Mouse (Mus musculus) ES-E14 (cell line): ENCODE measurements around the gene Kat14. TPM values are rescaled to one million over a fixed set of nuclear protein-coding genes. Genes with fewer than 3 reads are reported as not detected.

ENCODE experiments used
- DNase-seq: peaks from one replicate; pipeline ENCODE4 v3.0.0-alpha.2; 2013; ENCODE audit warnings: low read depth, low spot score
- H3K27ac ChIP-seq: 2 replicates; pipeline ENCODE4 v1.5.1; 2012; ENCODE audit warnings: low read depth, mild to moderate bottlenecking, low read length, moderate library complexity, mixed read lengths; ENCODE audit not compliant: poor library complexity, insufficient read depth, severe bottlenecking
- H3K36me3 ChIP-seq: 2 replicates; pipeline ENCODE4 v1.6.1; 2012; ENCODE audit warnings: mild to moderate bottlenecking, low read length, moderate library complexity, mixed read lengths; ENCODE audit not compliant: control insufficient read depth, poor library complexity, insufficient read depth, severe bottlenecking
- H3K4me1 ChIP-seq, 2 experiments: fragments of 150-350 bp in 1 of 2; sonication (generic) in 1 of 2; 2 replicates each; pipeline ENCODE4 v1.6.1; 2012; ENCODE audit warnings: low read length in 2 of 2, mild to moderate bottlenecking in 1 of 2, mixed read lengths in 1 of 2; ENCODE audit not compliant: control insufficient read depth in 2 of 2, insufficient read depth in 2 of 2, poor library complexity in 1 of 2
- H3K4me3 ChIP-seq, 2 experiments: fragments of 150-350 bp in 1 of 2; sonication (generic) in 1 of 2; 2 replicates each; pipeline ENCODE4 v1.5.1; 2012; ENCODE audit warnings: low read length in 2 of 2, low read depth in 1 of 2, mild to moderate bottlenecking in 1 of 2, mixed read lengths in 1 of 2; ENCODE audit not compliant: insufficient read depth in 1 of 2, poor library complexity in 1 of 2, severe bottlenecking in 1 of 2
- H3K9ac ChIP-seq: 2 replicates; pipeline ENCODE4 v1.6.1; 2012; ENCODE audit warnings: low read depth, mild to moderate bottlenecking, low read length, mixed read lengths; ENCODE audit not compliant: poor library complexity, insufficient read depth, severe bottlenecking
- H3K9me3 ChIP-seq: fragments of 150-350 bp; sonication (generic); 2 replicates; pipeline ENCODE4 v1.6.1; 2012; ENCODE audit warnings: low read depth, mild to moderate bottlenecking, low read length; ENCODE audit not compliant: control insufficient read depth, insufficient read depth
- CHD2 ChIP-seq: IDR thresholded peaks from 2 replicates; pipeline ENCODE4 v1.6.1; 2014; ENCODE audit warnings: mild to moderate bottlenecking, low read depth, low read length, inconsistent platforms
- HCFC1 ChIP-seq: IDR thresholded peaks from 2 replicates; pipeline ENCODE4 v1.6.1; 2012; ENCODE audit warnings: low read length, inconsistent platforms, borderline replicate concordance; ENCODE audit not compliant: insufficient read depth
- MAFK ChIP-seq: IDR thresholded peaks from 2 replicates; pipeline ENCODE4 v1.6.1; 2014; ENCODE audit warnings: mild to moderate bottlenecking, low read depth, low read length, inconsistent platforms; ENCODE audit not compliant: insufficient read depth
- ZC3H11A ChIP-seq: IDR thresholded peaks from 2 replicates; pipeline ENCODE4 v1.6.1; 2012; ENCODE audit warnings: low read depth, mild to moderate bottlenecking, inconsistent platforms, low read length, borderline replicate concordance
- ZNF384 ChIP-seq: IDR thresholded peaks from 2 replicates; pipeline ENCODE4 v1.6.1; 2012; ENCODE audit warnings: low read depth, low read length, inconsistent platforms
- in situ Hi-C, 2 experiments: fragments of 600-800 bp; cut with MboI; formaldehyde crosslinking; loops; one replicate each; pipeline ENCODE4 v1.15.1; 2025; ENCODE audit warnings: low sequenced_read_pairs in 2 of 2, inconsistent platforms in 1 of 2; ENCODE audit not compliant: unreplicated experiment in 2 of 2
- total RNA-seq: library from RNA; depleted of rRNA; stranded (reverse); fragments of 300-350 nt; gene quantifications from 2 replicates; pipeline ENCODE4 v1.2.3, GENCODE M21; 2012

Kat14 gene
- total RNA-seq, 1 experiment, result 37.7 TPM

DNA sequence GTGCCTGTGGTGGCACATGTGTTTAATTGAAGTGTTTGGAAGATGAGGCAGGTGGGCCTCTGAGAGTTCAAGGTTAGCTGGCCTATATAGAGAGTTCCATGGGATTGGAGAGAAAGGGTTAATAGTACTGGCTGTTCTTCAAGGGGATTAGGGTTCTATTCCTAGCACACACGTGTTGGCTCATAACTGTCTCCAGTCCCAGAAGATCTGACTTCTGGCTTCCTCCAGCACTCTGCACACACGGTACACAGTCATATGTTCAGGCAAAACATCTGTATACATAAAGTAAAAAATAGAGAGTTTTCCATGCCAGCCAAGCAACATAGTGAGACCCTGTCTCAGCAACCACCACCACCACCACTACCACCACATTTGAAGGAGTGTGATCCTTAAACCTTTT is 17.5 kb downstream of the Kat14 start:
- H3K9me3 ChIP-seq, result no peaks in the 10 kb centered on the region
- no peak overlapping the region for H3K9ac ChIP-seq
- H3K4me1 ChIP-seq, result no peaks in the 10 kb centered on the region
- TF ChIP-seq ZC3H11A, result no peak
- TF ChIP-seq MAFK, result no peak
- no peak for TF ChIP-seq CHD2
- no peak for TF ChIP-seq ZNF384
- TF ChIP-seq HCFC1, result no peak
- peaks cover 35% of the 10 kb centered on the region for H3K36me3 ChIP-seq
- DNase-seq, result no peak
- no peak overlapping the region for H3K4me3 ChIP-seq
- in situ Hi-C loops, result no loop called here
- no peak overlapping the region for H3K27ac ChIP-seq

DNA sequence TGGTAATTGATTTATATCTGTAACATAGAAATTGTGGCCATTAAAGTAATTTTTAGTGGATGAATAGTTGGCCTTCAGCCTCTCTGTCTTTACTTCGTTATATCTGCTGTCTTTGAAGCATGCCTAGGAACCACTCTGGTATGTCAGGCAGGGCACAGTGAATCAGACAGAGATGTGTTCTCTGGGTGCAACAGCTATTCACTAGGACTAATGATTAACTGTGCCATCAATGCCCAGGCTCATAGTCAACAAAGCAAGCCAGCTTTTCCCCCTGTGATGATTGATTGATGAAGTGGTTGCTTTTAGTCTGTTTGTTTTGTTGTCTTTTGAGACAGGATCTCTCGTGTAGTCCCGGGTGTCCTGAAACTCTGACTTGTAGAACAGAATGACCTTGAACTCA is 19.6 kb downstream of the Kat14 start:
- in situ Hi-C loops, result no loop called here
- no peak overlapping the region for H3K4me3 ChIP-seq
- 0 out of 4 replicates have a peak, but pooled peaks cover 0 to under 1% of the 10 kb centered on the region in 2 experiments for H3K4me1 ChIP-seq
- H3K9ac ChIP-seq, result no peak overlapping the region
- H3K36me3 ChIP-seq, result peaks cover 38% of the 10 kb centered on the region
- no peaks in the 10 kb centered on the region for H3K9me3 ChIP-seq
- no peak for DNase-seq
- no peak overlapping the region for H3K27ac ChIP-seq
- TF ChIP-seq ZC3H11A (no peak), CHD2 (no peak), HCFC1 (no peak)

- peak; percentile 40 for DNase-seq
- H3K4me3 ChIP-seq, result no peak overlapping the region
- no peak for TF ChIP-seq HCFC1
- no peak for TF ChIP-seq ZNF384
- TF ChIP-seq MAFK, result no peak
- TF ChIP-seq ZC3H11A, result no peak
- TF ChIP-seq CHD2, result no peak
- peaks cover 24% of the 10 kb centered on the region for H3K36me3 ChIP-seq
- in situ Hi-C loops, result no loop called here
- no peak overlapping the region; the same call in 1 of the 2 replicates for H3K27ac ChIP-seq
- no peak overlapping the region for H3K9ac ChIP-seq
- no peaks in the 10 kb centered on the region for H3K9me3 ChIP-seq
- peaks cover 0 to 3% of the 10 kb centered on the region in 2 experiments; a peak in 1 of 4 replicates for H3K4me1 ChIP-seq
Measured at GRCm38 (mm10) chr2:144399531-144399930, 30.7 kb downstream of the Kat14 start.

GRCm38 (mm10) chr2:144400659-144401058 is 31.9 kb downstream of the Kat14 start:
- H3K4me1 ChIP-seq, result peaks cover 0 to 3% of the 10 kb centered on the region in 2 experiments; a peak in 1 of 4 replicates
- H3K9me3 ChIP-seq, result no peaks in the 10 kb centered on the region
- in situ Hi-C loops, result no loop called here
- H3K36me3 ChIP-seq, result peaks cover 23% of the 10 kb centered on the region
- DNase-seq, result no peak
- H3K27ac ChIP-seq, result no peak overlapping the region
- TF ChIP-seq MAFK, result no peak
- no peak for TF ChIP-seq CHD2
- no peak for TF ChIP-seq ZNF384
- no peak for TF ChIP-seq ZC3H11A
- no peak for TF ChIP-seq HCFC1
- no peak overlapping the region for H3K9ac ChIP-seq
- no peak overlapping the region for H3K4me3 ChIP-seq

- DNase-seq, result no peak
- Histone ChIP-seq H3K27ac (no peak overlapping the region), H3K36me3 (peaks cover 28% of the 10 kb centered on the region), H3K9me3 (no peaks in the 10 kb centered on the region), H3K4me1 (0 out of 4 replicates have a peak, but pooled peaks cover 2% of the 10 kb centered on the region in 2 experiments), H3K9ac (no peak overlapping the region), H3K4me3 (no peak overlapping the region)
- TF ChIP-seq MAFK, result no peak
- no peak for TF ChIP-seq HCFC1
- no peak for TF ChIP-seq CHD2
- no peak for TF ChIP-seq ZNF384
- no peak for TF ChIP-seq ZC3H11A
- in situ Hi-C loops, result no loop called here
Measured at GRCm38 (mm10) chr2:144409037-144409436, 40.3 kb downstream of the Kat14 start.
